Mouse (Mus musculus) thymus, postnatal 4 days (tissue): ENCODE results near the gene Olfr1024.

ENCODE experiments used
- DNase-seq: peaks from one replicate; pipeline ENCODE4 v3.0.0; 2021

Olfr1024 gene

DNA sequence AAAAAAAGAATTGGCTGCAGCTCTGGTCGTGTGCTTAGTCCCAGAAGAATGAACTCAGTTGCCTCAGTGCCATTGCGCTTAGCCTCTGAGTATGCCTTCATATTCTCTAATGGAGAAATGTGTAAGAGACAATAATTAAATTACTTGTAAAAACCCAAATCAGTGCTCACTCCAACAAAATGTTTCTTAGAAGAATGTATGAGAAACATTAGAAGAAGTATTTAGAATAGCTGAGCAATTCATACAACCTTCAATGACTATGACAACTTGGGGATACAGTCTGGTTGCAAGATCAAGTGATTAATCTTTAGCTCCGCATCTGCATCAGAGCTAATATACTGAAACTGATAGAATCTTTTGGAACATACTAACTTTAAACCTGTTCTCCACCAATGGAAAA lies at the start of gene Olfr1024:
Olfr1024 (minus strand) TSS at position 101 of the 400 bp plus-strand sequence.
- no peak for DNase-seq

DNA sequence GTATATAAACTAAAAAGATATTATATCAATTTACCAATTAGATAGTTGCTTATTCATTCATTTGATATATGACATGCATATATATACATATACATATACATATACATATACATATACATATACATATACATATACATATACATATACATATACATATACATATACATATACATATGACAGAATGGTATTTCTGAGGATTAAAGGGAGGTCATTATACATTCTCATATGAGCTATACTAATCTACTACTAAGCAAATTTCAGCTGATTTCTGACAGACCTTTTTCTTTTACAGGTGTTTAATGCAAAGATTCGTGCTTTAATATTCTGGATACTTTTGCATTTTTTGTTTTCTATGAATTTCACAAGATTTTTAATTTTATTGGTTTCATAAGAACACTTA lies 45.3 kb upstream of the Olfr1024 start, which contains the start of gene Olfr1028:
Olfr1028 (plus strand) TSS at position 301 of the 400 bp plus-strand sequence.
- DNase-seq, result no peak

DNA sequence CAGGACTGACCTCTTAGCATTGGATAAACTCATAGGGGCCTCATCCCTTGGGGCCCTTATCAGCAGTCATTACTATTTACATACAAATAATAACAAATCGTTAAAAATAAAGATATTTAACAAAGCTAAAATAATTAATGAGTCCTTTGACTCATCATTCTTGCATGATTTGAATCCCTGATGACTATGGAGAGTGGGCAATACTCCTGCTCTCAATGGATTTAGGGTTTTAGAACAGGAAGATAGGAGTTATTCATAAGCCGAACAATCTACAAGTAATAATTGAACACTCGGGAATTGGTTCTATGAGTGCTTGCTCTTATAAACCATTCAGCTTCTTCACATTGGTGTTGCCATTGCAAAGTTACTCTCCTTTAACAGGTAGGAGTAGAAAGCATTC lies 16.4 kb upstream of the Olfr1024 start, which contains the start of gene Olfr1026:
Olfr1026 (plus strand) TSS at position 301 of the 400 bp plus-strand sequence.
- no peak for DNase-seq

DNA sequence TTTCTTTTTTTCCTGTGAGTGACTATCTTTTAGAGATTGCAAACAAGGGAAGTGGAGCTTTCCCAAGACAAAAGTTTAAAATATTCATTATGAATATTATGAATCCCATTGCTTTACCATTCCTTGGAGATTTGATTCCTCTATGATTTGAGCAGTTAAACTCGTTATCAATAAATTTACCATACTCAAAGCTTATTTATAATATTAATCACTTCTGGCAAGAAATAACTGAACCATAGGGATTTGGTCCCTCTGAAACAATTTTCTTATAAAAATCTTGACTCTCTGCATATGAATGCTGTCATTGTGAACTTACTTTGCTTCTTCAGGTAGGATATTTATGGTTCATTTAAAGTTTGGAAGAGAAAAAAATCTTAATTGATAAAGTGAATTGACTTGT lies 10.0 kb upstream of the Olfr1024 start, which contains the start of gene Olfr1025-ps1:
Olfr1025-ps1 (plus strand) TSS at position 301 of the 400 bp plus-strand sequence.
- DNase-seq, result no peak

DNA sequence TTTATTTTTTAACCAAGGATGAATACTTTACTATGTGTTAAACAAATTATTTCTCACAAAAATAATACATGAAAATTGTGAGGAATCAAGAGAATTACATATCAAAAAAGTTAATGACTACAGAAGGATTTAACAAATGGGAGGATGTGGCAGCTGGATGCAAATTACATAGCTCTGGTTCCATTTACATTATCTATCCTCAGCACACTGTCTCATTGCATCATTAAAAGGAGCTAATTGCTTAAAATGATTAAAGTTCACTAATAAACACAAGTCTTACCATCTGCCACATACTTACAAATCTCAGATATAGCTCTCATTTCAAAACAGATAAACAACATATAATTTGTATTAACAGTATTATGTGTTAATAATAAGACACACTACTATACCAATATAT lies 8.3 kb upstream of the Olfr1024 start:
- DNase-seq, result no peak

DNA sequence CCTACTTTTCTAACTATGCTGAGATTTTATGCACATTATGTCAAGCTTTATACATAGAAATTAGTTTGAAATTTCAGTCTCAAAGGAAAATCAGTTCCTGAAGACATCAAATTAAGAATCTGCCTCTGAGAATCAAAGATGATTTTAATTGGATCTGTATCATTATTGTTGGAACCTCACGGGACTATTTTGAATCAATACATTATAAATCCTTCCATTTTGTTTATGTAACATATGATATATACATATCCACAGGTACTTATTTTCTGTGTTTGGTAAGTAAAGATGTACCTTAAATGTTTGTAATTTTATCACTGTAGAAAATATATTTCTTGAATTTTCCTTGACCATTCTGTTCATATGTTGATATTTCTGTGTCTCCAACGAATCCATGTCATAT lies 19.5 kb downstream of the Olfr1024 start, which contains the start of gene Olfr1023:
Olfr1023 (plus strand) TSS at position 301 of the 400 bp plus-strand sequence.
- no peak for DNase-seq

DNA sequence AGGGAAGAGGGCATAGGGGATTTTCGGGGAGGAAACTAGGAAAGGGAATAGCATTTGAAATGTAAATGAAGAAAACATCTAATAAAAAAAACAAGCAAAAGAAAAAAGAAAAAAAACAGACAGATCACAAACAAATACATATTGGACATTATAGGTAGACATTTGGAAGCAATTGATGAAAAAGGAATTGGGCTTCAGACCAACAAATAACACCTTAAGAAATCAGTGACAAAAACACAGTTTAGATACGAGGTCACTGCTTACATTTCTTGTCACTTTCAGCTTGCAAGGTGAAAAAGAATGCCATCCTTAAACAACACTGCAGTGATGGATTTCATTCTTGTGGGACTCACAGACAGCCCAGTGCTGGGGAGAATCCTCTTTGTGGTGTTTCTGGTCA lies 36.6 kb downstream of the Olfr1024 start, which contains the start of gene Olfr1022:
Olfr1022 (plus strand) TSS at position 301 of the 400 bp plus-strand sequence.
- DNase-seq, result no peak
